15 mouse cellular contexts compared by ENCODE assay signal in the genomic region with DNA sequence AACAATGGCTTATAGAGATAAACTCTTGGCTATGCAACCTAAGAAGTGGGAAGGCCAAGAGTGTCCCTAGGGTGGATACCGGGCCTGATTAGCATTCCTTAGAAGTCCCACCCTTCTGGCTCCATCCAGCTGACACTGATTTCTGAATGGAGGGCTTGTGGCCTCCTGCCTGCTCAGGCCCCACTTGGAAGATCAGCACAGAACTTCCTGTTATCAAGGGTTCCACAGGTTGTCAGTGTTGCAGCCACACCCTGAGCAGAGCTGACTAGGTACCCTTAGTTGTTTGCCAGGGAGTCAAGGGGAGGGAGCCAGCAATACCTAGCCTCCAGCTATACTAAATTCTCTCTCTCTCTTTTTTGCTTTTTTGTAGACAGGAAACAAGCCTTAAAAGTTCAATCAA.
DNase-seq lines count a peak whose midpoint lies in the region; ATAC-seq and TF ChIP-seq lines count a peak whose summit lies in the region.
"Had no signal": no experiment of that assay in that cellular context is flagged by ENCODE, and none has a peak within 500 bp of the region (broad histone marks: within the 10 kb centered on the region; RNA-seq: fewer than 3 reads in every experiment).

No protein-coding gene starts in this region.

- WGBS in heart, embryonic 12.5 days, result 9% methylated on average over 1 of the region's 1 CpGs
- 6% methylated on average over 1 of the region's 1 CpGs for WGBS in heart, embryonic 16.5 days
- 94% methylated on average over 1 of the region's 1 CpGs for WGBS in thymus, adult 2 months

- H3K4me2 ChIP-seq in heart, embryonic 12.5 days, result no peak overlapping the region
- no peak overlapping the region for H3K4me2 ChIP-seq in heart, embryonic 16.5 days (ENCODE audit: low read depth, low read length)
- H3K4me2 ChIP-seq: forebrain, embryonic 15.5 days; neural tube, embryonic 15.5 days had no signal

- no peaks in the 10 kb centered on the region for H3K36me3 ChIP-seq in heart, embryonic 12.5 days
- no peaks in the 10 kb centered on the region for H3K36me3 ChIP-seq in heart, embryonic 16.5 days (ENCODE audit: control insufficient read depth, insufficient read depth)
- no peaks in the 10 kb centered on the region for H3K36me3 ChIP-seq in thymus, adult 2 months (ENCODE audit: control insufficient read depth, insufficient read depth, low read length)
- H3K36me3 ChIP-seq: forebrain, embryonic 15.5 days; neural tube, embryonic 15.5 days had no signal

- ATAC-seq in heart, embryonic 12.5 days (ENCODE audit: insufficient number of reproducible peaks, low FRiP score), result 0 out of 2 replicates have a peak, but pooled peaks have one; percentile 15
- ATAC-seq in CD4-positive, CD25-positive, alpha-beta regulatory T cell, adult 4 months, result peak; percentile 23
- 0 out of 2 replicates have a peak, but pooled peaks have one; percentile 24 for ATAC-seq in heart, embryonic 16.5 days (replicated peaks; ENCODE audit: extremely low read depth, insufficient read depth, low FRiP score)
- ATAC-seq: forebrain, embryonic 15.5 days had no signal

- peaks cover 8% of the 10 kb centered on the region for H3K4me1 ChIP-seq in heart, embryonic 12.5 days (replicated peaks)
- H3K4me1 ChIP-seq in heart, embryonic 16.5 days (ENCODE audit: control insufficient read depth, insufficient read depth, low read length), result peaks cover 2% of the 10 kb centered on the region; the same call in 1 of the 2 replicates
- peaks cover 34% of the 10 kb centered on the region for H3K4me1 ChIP-seq in thymus, adult 2 months (replicated peaks; ENCODE audit: control insufficient read depth, insufficient read depth, low read length)
- H3K4me1 ChIP-seq: forebrain, embryonic 15.5 days had no signal

- no peak overlapping the region for H3K27ac ChIP-seq in heart, embryonic 12.5 days (ENCODE audit: poor library complexity, severe bottlenecking)
- no peak overlapping the region for H3K27ac ChIP-seq in heart, embryonic 16.5 days (ENCODE audit: low read length)
- peak overlapping the region; percentile 61 for H3K27ac ChIP-seq in thymus, adult 2 months (ENCODE audit: control insufficient read depth, insufficient read depth, low read length)
- H3K27ac ChIP-seq: forebrain, embryonic 15.5 days; liver, embryonic 14.5 days; neural tube, embryonic 15.5 days had no signal

- no peak overlapping the region for H3K9ac ChIP-seq in heart, embryonic 12.5 days
- no peak overlapping the region for H3K9ac ChIP-seq in heart, embryonic 16.5 days (ENCODE audit: low read length)
- H3K9ac ChIP-seq: forebrain, embryonic 15.5 days; liver, embryonic 14.5 days; neural tube, embryonic 15.5 days had no signal

- peaks cover 8% of the 10 kb centered on the region; the same call in 1 of the 2 replicates for H3K27me3 ChIP-seq in heart, embryonic 12.5 days (replicated peaks)
- peaks cover 2% of the 10 kb centered on the region; the same call in 1 of the 2 replicates for H3K27me3 ChIP-seq in heart, embryonic 16.5 days (ENCODE audit: control insufficient read depth, insufficient read depth, low read length)
- no peaks in the 10 kb centered on the region for H3K27me3 ChIP-seq in thymus, adult 2 months (ENCODE audit: control insufficient read depth, insufficient read depth, low read length)
- H3K27me3 ChIP-seq: CH12.LX; neural tube, embryonic 15.5 days had no signal

- DNase-seq in heart, postnatal 36 days, result no peak
- peak; percentile 39 for DNase-seq in thymus, adult 2 months
- DNase-seq in cerebellum, postnatal 36 days, result no peak
- no peak for DNase-seq in kidney, adult 9 months
- no peak for DNase-seq in spleen, postnatal 4 days (ENCODE audit: low spot score in 2 of 2)
- DNase-seq: cerebellum, adult 18-20 months; lung, postnatal 36 days; right cerebral cortex, postnatal 14 days had no signal

- no peaks in the 10 kb centered on the region for H3K9me3 ChIP-seq in heart, embryonic 12.5 days (replicated peaks)
- no peaks in the 10 kb centered on the region for H3K9me3 ChIP-seq in heart, embryonic 16.5 days (replicated peaks; ENCODE audit: control insufficient read depth, low read length)
- H3K9me3 ChIP-seq: forebrain, embryonic 15.5 days; neural tube, embryonic 15.5 days had no signal

- no peak overlapping the region for H3K4me3 ChIP-seq in heart, embryonic 12.5 days
- H3K4me3 ChIP-seq in heart, embryonic 16.5 days (ENCODE audit: low read length), result no peak overlapping the region
- H3K4me3 ChIP-seq in thymus, adult 2 months (ENCODE audit: control insufficient read depth, insufficient read depth, low read length), result no peak overlapping the region
- H3K4me3 ChIP-seq: forebrain, embryonic 15.5 days; neural tube, embryonic 15.5 days had no signal

- TF ChIP-seq CTCF in thymus, adult 2 months (IDR thresholded peaks at IDR 0.05; ENCODE audit: borderline replicate concordance, control insufficient read depth, extremely low read depth, insufficient read depth, low read length, poor library complexity), result no peak

- no peak for TF ChIP-seq POLR2A in thymus, adult 2 months (IDR thresholded peaks at IDR 0.05; ENCODE audit: control insufficient read depth, extremely low read depth, insufficient read depth, low read length, poor library complexity)

- intact Hi-C loops in heart, postnatal 36 days (cut with DNase I), result no loop called here
